Mouse (Mus musculus) layer of hippocampus, adult 6 months (tissue): ENCODE measurements around the gene Slc25a5. TPM values are rescaled to one million over a fixed set of nuclear protein-coding genes. Genes with fewer than 3 reads are reported as not detected.

Source experiments
- long read RNA-seq, 2 experiments: library from polyadenylated mRNA; unstranded; transcript quantifications; one replicate each; pipeline ENCODE4 v2.0.0; 2019 to 2020
- polyA plus RNA-seq: library from polyadenylated mRNA; unstranded; fragments of <200 nt; fragmentation: Nextera tagmentation; gene quantifications from 2 replicates; pipeline ENCODE4 v1.2.3, GENCODE M21; 2021

The Slc25a5 gene
- 357 and 458 TPM in 2 replicates for polyA plus RNA-seq
- long read RNA-seq, experiment 1, transcript Slc25a5-203 (2 exons, 765 nt) = minor isoform, 6 of 413 reads
- long read RNA-seq, experiment 1, transcript Slc25a5-201 (4 exons, 1,240 nt) = major isoform, 380 of 413 reads
- long read RNA-seq, experiment 1, partial matches to known transcripts = 23 of 413 reads
- long read RNA-seq, experiment 1, other reads (novel, unspliced or antisense) = 3 of 413 reads
- long read RNA-seq, experiment 2, transcript Slc25a5-201 (4 exons, 1,240 nt) = major isoform, 668 of 681 reads
- long read RNA-seq, experiment 2, partial matches to known transcripts = 2 of 681 reads
- long read RNA-seq, experiment 2, other reads (novel, unspliced or antisense) = 10 of 681 reads

GRCm38 (mm10) chrX:36795424-36796162 lies at the start of gene Slc25a5:
Gene Slc25a5 (plus strand): TSS chrX:36795651.

Other genes with a start within 250 kb of the Slc25a5 start
- 451 and 467 TPM in 2 replicates for gene Pgrmc1, start 197.4 kb upstream of the Slc25a5 start, polyA plus RNA-seq
- 3.4 and 3.7 TPM in 2 replicates for gene Akap17b, start 150.3 kb upstream of the Slc25a5 start, polyA plus RNA-seq
- 0.13 TPM in 2 replicates for gene Slc25a43, start 52.0 kb upstream of the Slc25a5 start, polyA plus RNA-seq
- 67.2 and 70.9 TPM in 2 replicates for gene Ube2a, start 78.2 kb downstream of the Slc25a5 start, polyA plus RNA-seq
- 23.2 and 25.5 TPM in 2 replicates for gene C330007P06Rik, start 78.5 kb downstream of the Slc25a5 start, polyA plus RNA-seq
- gene Nkrf, start 107.2 kb downstream of the Slc25a5 start, polyA plus RNA-seq = 11.6 and 11.9 TPM in 2 replicates
- 29.7 and 31.6 TPM in 2 replicates for gene Sept6, start 196.1 kb downstream of the Slc25a5 start, polyA plus RNA-seq